Mouse (Mus musculus): ENCODE measurements at regions not wholly inside any gene's neighbourhood (a gene's known extent, or its start where the extent isn't known, plus 50 kb on each side); places are given as distances from the start of the nearest gene placed in this dataset.
A peak's percentile ranks its signal among the peaks of the same experiment; 100 is the strongest.

GRCm38 (mm10) chr10:98741398-98741797 is 172.8 kb upstream of the Atp2b1 start:
- Histone ChIP-seq H3K9me3 (replicated peaks; ENCODE audit: control insufficient read depth, low read length) (no peaks in the 10 kb centered on the region), H3K4me1 (ENCODE audit: control insufficient read depth, insufficient read depth) (no peaks in the 10 kb centered on the region), H3K27me3 (ENCODE audit: control insufficient read depth, insufficient read depth, low read length) (no peaks in the 10 kb centered on the region), H3K9ac (replicated peaks; ENCODE audit: low read depth, low read length) (no peak overlapping the region), H3K27ac (ENCODE audit: low read depth) (no peak overlapping the region), H3K4me3 (ENCODE audit: low read depth, low read length) (no peak overlapping the region), H3K36me3 (replicated peaks; ENCODE audit: control insufficient read depth, insufficient read depth, low read length) (no peaks in the 10 kb centered on the region), H3K4me2 (ENCODE audit: low read depth, low read length) (no peak overlapping the region)
- no peak for ATAC-seq (ENCODE audit: insufficient read depth, low read depth)
- no peak for TF ChIP-seq EP300 (IDR thresholded peaks at IDR 0.05; ENCODE audit: low read depth)
- TF ChIP-seq CTCF (IDR thresholded peaks at IDR 0.05; ENCODE audit: low read depth): no peak
- 22% methylated on average over 5 of the region's 5 CpGs for WGBS
- DNase-seq (ENCODE audit: low spot score): no peak

GRCm38 (mm10) chr10:98742822-98743605 is 171.2 kb upstream of the Atp2b1 start:
- Histone ChIP-seq H3K9ac (replicated peaks; ENCODE audit: low read depth, low read length) (no peak overlapping the region), H3K4me3 (ENCODE audit: low read depth, low read length) (no peak overlapping the region), H3K9me3 (replicated peaks; ENCODE audit: control insufficient read depth, low read length) (no peaks in the 10 kb centered on the region), H3K4me1 (ENCODE audit: control insufficient read depth, insufficient read depth) (no peaks in the 10 kb centered on the region), H3K27me3 (ENCODE audit: control insufficient read depth, insufficient read depth, low read length) (no peaks in the 10 kb centered on the region), H3K27ac (ENCODE audit: low read depth) (no peak overlapping the region), H3K4me2 (ENCODE audit: low read depth, low read length) (no peak overlapping the region), H3K36me3 (replicated peaks; ENCODE audit: control insufficient read depth, insufficient read depth, low read length) (no peaks in the 10 kb centered on the region)
- DNase-seq (ENCODE audit: low spot score) (no peak), ATAC-seq (ENCODE audit: insufficient read depth, low read depth) (no peak)
- WGBS: 53% methylated on average over 16 of the region's 16 CpGs
- TF ChIP-seq EP300 (IDR thresholded peaks at IDR 0.05; ENCODE audit: low read depth) (no peak), CTCF (IDR thresholded peaks at IDR 0.05; ENCODE audit: low read depth) (no peak)

GRCm38 (mm10) chr10:98744246-98744645 is 170.0 kb upstream of the Atp2b1 start:
- H3K27me3 ChIP-seq (ENCODE audit: control insufficient read depth, insufficient read depth, low read length): no peaks in the 10 kb centered on the region
- ATAC-seq (ENCODE audit: insufficient read depth, low read depth) (no peak; the same call in 1 of the 2 replicates), DNase-seq (ENCODE audit: low spot score) (peak; percentile 50)
- no peaks in the 10 kb centered on the region for H3K4me1 ChIP-seq (ENCODE audit: control insufficient read depth, insufficient read depth)
- no peak overlapping the region for H3K4me2 ChIP-seq (ENCODE audit: low read depth, low read length)
- TF ChIP-seq EP300 (IDR thresholded peaks at IDR 0.05; ENCODE audit: low read depth): no peak
- no peak for TF ChIP-seq CTCF (IDR thresholded peaks at IDR 0.05; ENCODE audit: low read depth)
- 36% methylated on average over 6 of the region's 6 CpGs for WGBS
- H3K27ac ChIP-seq (ENCODE audit: low read depth): no peak overlapping the region
- H3K9ac ChIP-seq (replicated peaks; ENCODE audit: low read depth, low read length): no peak overlapping the region
- no peaks in the 10 kb centered on the region for H3K36me3 ChIP-seq (replicated peaks; ENCODE audit: control insufficient read depth, insufficient read depth, low read length)
- no peak overlapping the region for H3K4me3 ChIP-seq (ENCODE audit: low read depth, low read length)
- H3K9me3 ChIP-seq (replicated peaks; ENCODE audit: control insufficient read depth, low read length): no peaks in the 10 kb centered on the region

GRCm38 (mm10) chr10:98744662-98745061 is 169.5 kb upstream of the Atp2b1 start:
- Histone ChIP-seq H3K9me3 (replicated peaks; ENCODE audit: control insufficient read depth, low read length) (no peaks in the 10 kb centered on the region), H3K4me1 (ENCODE audit: control insufficient read depth, insufficient read depth) (no peaks in the 10 kb centered on the region), H3K4me3 (ENCODE audit: low read depth, low read length) (no peak overlapping the region), H3K27ac (ENCODE audit: low read depth) (no peak overlapping the region), H3K9ac (replicated peaks; ENCODE audit: low read depth, low read length) (no peak overlapping the region), H3K4me2 (ENCODE audit: low read depth, low read length) (no peak overlapping the region), H3K36me3 (replicated peaks; ENCODE audit: control insufficient read depth, insufficient read depth, low read length) (no peaks in the 10 kb centered on the region), H3K27me3 (ENCODE audit: control insufficient read depth, insufficient read depth, low read length) (no peaks in the 10 kb centered on the region)
- DNase-seq (ENCODE audit: low spot score) (no peak), ATAC-seq (ENCODE audit: insufficient read depth, low read depth) (no peak)
- TF ChIP-seq EP300 (IDR thresholded peaks at IDR 0.05; ENCODE audit: low read depth): no peak
- TF ChIP-seq CTCF (IDR thresholded peaks at IDR 0.05; ENCODE audit: low read depth): no peak
- WGBS: 47% methylated on average over 6 of the region's 6 CpGs

- DNase-seq (ENCODE audit: low spot score): no peak
- Histone ChIP-seq H3K27me3 (ENCODE audit: control insufficient read depth, insufficient read depth, low read length) (no peaks in the 10 kb centered on the region), H3K9me3 (replicated peaks; ENCODE audit: control insufficient read depth, low read length) (no peaks in the 10 kb centered on the region), H3K4me1 (ENCODE audit: control insufficient read depth, insufficient read depth) (no peaks in the 10 kb centered on the region), H3K27ac (ENCODE audit: low read depth) (no peak overlapping the region), H3K4me3 (ENCODE audit: low read depth, low read length) (no peak overlapping the region), H3K36me3 (replicated peaks; ENCODE audit: control insufficient read depth, insufficient read depth, low read length) (no peaks in the 10 kb centered on the region), H3K9ac (replicated peaks; ENCODE audit: low read depth, low read length) (no peak overlapping the region), H3K4me2 (ENCODE audit: low read depth, low read length) (no peak overlapping the region)
- ATAC-seq (ENCODE audit: insufficient read depth, low read depth): no peak
- no peak for TF ChIP-seq EP300 (IDR thresholded peaks at IDR 0.05; ENCODE audit: low read depth)
- TF ChIP-seq CTCF (IDR thresholded peaks at IDR 0.05; ENCODE audit: low read depth): no peak
- 71% methylated on average over 2 of the region's 2 CpGs for WGBS
Observed at GRCm38 (mm10) chr10:98745409-98745808, 168.8 kb upstream of the Atp2b1 start.

GRCm38 (mm10) chr10:98745861-98746260 is 168.3 kb upstream of the Atp2b1 start:
- H3K4me3 ChIP-seq (ENCODE audit: low read depth, low read length): no peak overlapping the region
- ATAC-seq (ENCODE audit: insufficient read depth, low read depth) (no peak), DNase-seq (ENCODE audit: low spot score) (no peak)
- no peaks in the 10 kb centered on the region for H3K27me3 ChIP-seq (ENCODE audit: control insufficient read depth, insufficient read depth, low read length)
- no peaks in the 10 kb centered on the region for H3K36me3 ChIP-seq (replicated peaks; ENCODE audit: control insufficient read depth, insufficient read depth, low read length)
- H3K27ac ChIP-seq (ENCODE audit: low read depth): no peak overlapping the region
- no peaks in the 10 kb centered on the region for H3K4me1 ChIP-seq (ENCODE audit: control insufficient read depth, insufficient read depth)
- no peaks in the 10 kb centered on the region for H3K9me3 ChIP-seq (replicated peaks; ENCODE audit: control insufficient read depth, low read length)
- H3K9ac ChIP-seq (replicated peaks; ENCODE audit: low read depth, low read length): no peak overlapping the region
- 77% methylated on average over 5 of the region's 5 CpGs for WGBS
- no peak overlapping the region for H3K4me2 ChIP-seq (ENCODE audit: low read depth, low read length)
- TF ChIP-seq EP300 (IDR thresholded peaks at IDR 0.05; ENCODE audit: low read depth) (no peak), CTCF (IDR thresholded peaks at IDR 0.05; ENCODE audit: low read depth) (no peak)

Measured in heart, postnatal 0 days (tissue).